Mouse (Mus musculus): Measurements from ENCODE around the gene Sfxn1. TPM values are rescaled to one million over a fixed set of nuclear protein-coding genes. Genes with fewer than 3 reads are reported as not detected.

Sfxn1 gene
- polyA plus RNA-seq, 1 experiment from 2014 or later: 89.2 TPM

DNA sequence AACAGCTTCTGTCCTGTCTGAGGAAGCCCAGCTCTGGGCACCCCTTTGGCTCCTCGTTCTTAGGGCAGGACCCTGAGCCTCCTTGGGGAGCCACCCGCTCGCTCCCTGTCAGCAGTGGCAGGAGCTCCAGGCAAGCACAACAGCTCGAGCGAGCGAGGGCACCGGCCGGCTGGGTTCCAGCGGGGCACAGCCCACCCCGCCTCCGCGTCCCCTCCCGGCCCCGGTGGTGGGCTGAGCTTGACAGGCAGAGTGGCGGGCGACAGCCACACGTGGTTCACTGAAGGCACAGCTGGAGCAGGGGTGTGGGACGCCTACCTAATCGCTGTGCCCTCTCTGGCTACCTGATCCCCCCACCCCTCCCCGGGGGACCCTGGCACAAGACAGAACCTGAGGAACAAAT is 16.7 kb upstream of the Sfxn1 start:
- Histone ChIP-seq H3K27me3 (ENCODE audit: control insufficient read depth, insufficient read depth, low read length) (peaks cover 17% of the 10 kb centered on the region), H3K9me3 (ENCODE audit: control insufficient read depth, low read length) (no peaks in the 10 kb centered on the region), H3K9ac (peak overlapping the region; percentile 54), H3K4me2 (replicated peaks) (peak overlapping the region; percentile 94), H3K27ac (no peak overlapping the region), H3K4me3 (replicated peaks; ENCODE audit: low read length) (peak overlapping the region; percentile 42), H3K36me3 (replicated peaks; ENCODE audit: control insufficient read depth, insufficient read depth) (no peaks in the 10 kb centered on the region), H3K4me1 (replicated peaks; ENCODE audit: control insufficient read depth, insufficient read depth, low read length) (no peaks in the 10 kb centered on the region)
- DNase-seq (ENCODE audit: low spot score) (no peak), ATAC-seq (ENCODE audit: low FRiP score) (peak; percentile 21; the same call in 1 of the 2 replicates)
- WGBS: 2% methylated on average over 20 of the region's 20 CpGs

DNA sequence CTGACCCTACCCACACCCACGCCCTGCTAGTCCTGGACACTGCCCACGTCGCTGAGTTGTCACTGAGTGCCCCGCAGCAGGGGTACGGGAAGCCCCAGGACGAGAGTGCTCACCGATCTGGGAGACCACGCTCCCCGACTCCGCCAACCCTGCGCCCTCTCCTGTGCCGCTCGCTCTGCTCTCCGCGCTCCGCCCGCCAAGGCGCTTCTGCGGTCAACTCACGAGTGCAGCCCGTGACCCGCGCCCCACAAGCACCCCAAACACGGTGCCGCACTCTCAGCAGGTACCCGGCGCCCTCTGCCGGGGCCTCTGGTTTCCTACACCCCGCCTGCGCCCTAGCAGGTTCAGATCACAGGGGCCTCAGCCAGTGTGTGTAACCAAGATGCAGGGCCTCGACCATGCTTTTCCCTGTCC is 16.2 kb upstream of the Sfxn1 start, which contains the start of gene Drd1:
Gene Drd1, minus strand, starts transcription at position 258 of the 414 bp plus-strand sequence.
- 1% methylated on average over 31 of the region's 31 CpGs for WGBS
- no peaks in the 10 kb centered on the region for H3K9me3 ChIP-seq (ENCODE audit: control insufficient read depth, low read length)
- no peaks in the 10 kb centered on the region for H3K4me1 ChIP-seq (replicated peaks; ENCODE audit: control insufficient read depth, insufficient read depth, low read length)
- H3K27ac ChIP-seq: no peak within 1 kb of the TSS
- DNase-seq (ENCODE audit: low spot score) (peak; percentile 77), ATAC-seq (ENCODE audit: low FRiP score) (peak; percentile 77; the same call in 1 of the 2 replicates)
- peak within 1 kb of the TSS; percentile 54 for H3K9ac ChIP-seq
- H3K36me3 ChIP-seq (replicated peaks; ENCODE audit: control insufficient read depth, insufficient read depth): no peaks in the 10 kb centered on the region
- peaks cover 17% of the 10 kb centered on the region for H3K27me3 ChIP-seq (ENCODE audit: control insufficient read depth, insufficient read depth, low read length)
- peak within 1 kb of the TSS; percentile 94 for H3K4me2 ChIP-seq (replicated peaks)
- peak within 1 kb of the TSS; percentile 42 for H3K4me3 ChIP-seq (replicated peaks; ENCODE audit: low read length)

DNA sequence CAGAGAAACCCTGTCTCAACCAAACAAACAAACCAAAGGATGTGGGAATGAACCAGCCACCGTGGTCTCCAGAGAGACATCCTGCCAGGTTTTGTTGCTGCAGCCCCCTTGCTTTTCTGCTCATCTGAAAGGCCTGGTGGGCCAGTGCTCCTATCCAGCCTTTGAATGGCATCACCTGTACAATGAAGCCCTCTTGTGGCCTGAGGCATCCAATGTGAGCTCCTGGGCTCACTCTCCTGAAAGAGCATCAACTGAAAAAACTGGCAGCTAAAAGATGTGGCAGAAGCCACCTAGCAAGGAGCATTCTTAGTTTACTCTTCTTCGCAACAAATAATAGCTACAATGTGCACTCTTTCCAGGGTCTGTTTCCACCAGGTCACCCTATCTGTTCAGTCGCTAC is 9.6 kb upstream of the Sfxn1 start:
- Histone ChIP-seq H3K27me3 (ENCODE audit: control insufficient read depth, insufficient read depth, low read length) (no peaks in the 10 kb centered on the region), H3K36me3 (replicated peaks; ENCODE audit: control insufficient read depth, insufficient read depth) (no peaks in the 10 kb centered on the region), H3K4me1 (replicated peaks; ENCODE audit: control insufficient read depth, insufficient read depth, low read length) (no peaks in the 10 kb centered on the region), H3K9ac (no peak overlapping the region), H3K4me3 (replicated peaks; ENCODE audit: low read length) (no peak overlapping the region), H3K4me2 (replicated peaks) (no peak overlapping the region), H3K9me3 (ENCODE audit: control insufficient read depth, low read length) (no peaks in the 10 kb centered on the region), H3K27ac (no peak overlapping the region)
- WGBS: 85% methylated on average over 3 of the region's 3 CpGs
- DNase-seq (ENCODE audit: low spot score) (no peak), ATAC-seq (ENCODE audit: low FRiP score) (no peak)

DNA sequence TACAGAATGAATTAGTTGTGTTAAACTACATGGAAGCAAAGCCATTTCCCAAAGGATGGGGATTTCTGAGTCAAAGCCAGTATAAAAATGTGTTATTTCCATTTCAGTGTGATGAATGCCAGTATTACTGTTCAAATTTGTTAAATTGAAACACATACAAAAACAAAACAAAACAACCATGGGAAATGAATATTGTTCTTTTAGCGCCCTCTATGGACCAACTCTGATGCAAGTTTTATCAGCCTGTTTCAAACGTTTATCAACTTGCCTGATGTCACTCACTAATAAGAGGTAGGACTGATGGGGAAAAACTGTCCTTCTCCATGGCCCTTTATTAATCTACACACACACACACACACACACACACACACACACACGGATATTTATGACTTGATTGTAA is 8.4 kb upstream of the Sfxn1 start:
- Histone ChIP-seq H3K9ac (no peak overlapping the region), H3K36me3 (replicated peaks; ENCODE audit: control insufficient read depth, insufficient read depth) (no peaks in the 10 kb centered on the region), H3K4me3 (replicated peaks; ENCODE audit: low read length) (no peak overlapping the region), H3K4me1 (replicated peaks; ENCODE audit: control insufficient read depth, insufficient read depth, low read length) (no peaks in the 10 kb centered on the region), H3K4me2 (replicated peaks) (no peak overlapping the region), H3K27me3 (ENCODE audit: control insufficient read depth, insufficient read depth, low read length) (no peaks in the 10 kb centered on the region), H3K27ac (no peak overlapping the region), H3K9me3 (ENCODE audit: control insufficient read depth, low read length) (no peaks in the 10 kb centered on the region)
- no peak for ATAC-seq (ENCODE audit: low FRiP score)
- peak; percentile 81 for DNase-seq (ENCODE audit: low spot score)
- 3% methylated on average over 3 of the region's 3 CpGs for WGBS

DNA sequence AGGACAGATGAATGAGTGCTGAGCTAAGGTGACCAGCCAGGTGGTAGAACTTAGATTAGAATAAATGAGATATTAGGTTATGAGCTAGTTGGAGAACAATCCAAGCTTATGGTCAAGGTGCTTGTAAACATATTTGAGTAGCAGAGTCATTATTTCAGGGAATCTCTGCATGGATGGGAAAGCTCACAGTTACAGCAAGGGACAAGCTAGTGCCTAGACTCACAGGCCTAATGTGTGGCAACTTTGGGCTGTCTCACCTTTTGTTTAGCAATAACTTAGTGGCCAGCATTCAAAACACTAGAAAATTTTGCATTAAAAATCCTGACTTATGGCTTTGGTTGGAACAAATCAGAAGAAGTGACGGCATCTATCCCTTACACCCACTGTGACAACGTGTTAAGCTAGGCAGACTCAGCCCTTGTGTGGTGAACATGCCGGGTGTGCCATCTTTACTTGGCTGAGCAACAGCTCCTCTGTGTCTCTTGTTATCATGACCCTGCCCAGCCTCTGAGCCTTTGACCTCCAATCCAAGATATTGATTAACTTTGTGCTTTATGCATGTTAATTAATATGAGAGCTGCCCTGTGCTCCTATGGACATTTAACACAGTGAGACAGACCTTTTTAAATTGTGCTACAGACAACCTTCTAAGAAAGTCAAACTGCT is 5.5 kb upstream of the Sfxn1 start:
- H3K4me2 ChIP-seq (replicated peaks): no peak overlapping the region
- H3K9me3 ChIP-seq (ENCODE audit: control insufficient read depth, low read length): no peaks in the 10 kb centered on the region
- 93% methylated on average over 3 of the region's 3 CpGs for WGBS
- H3K27me3 ChIP-seq (ENCODE audit: control insufficient read depth, insufficient read depth, low read length): no peaks in the 10 kb centered on the region
- no peak overlapping the region for H3K9ac ChIP-seq
- H3K36me3 ChIP-seq (replicated peaks; ENCODE audit: control insufficient read depth, insufficient read depth): no peaks in the 10 kb centered on the region
- ATAC-seq (ENCODE audit: low FRiP score) (no peak), DNase-seq (ENCODE audit: low spot score) (no peak)
- no peaks in the 10 kb centered on the region for H3K4me1 ChIP-seq (replicated peaks; ENCODE audit: control insufficient read depth, insufficient read depth, low read length)
- H3K27ac ChIP-seq: no peak overlapping the region
- H3K4me3 ChIP-seq (replicated peaks; ENCODE audit: low read length): no peak overlapping the region

DNA sequence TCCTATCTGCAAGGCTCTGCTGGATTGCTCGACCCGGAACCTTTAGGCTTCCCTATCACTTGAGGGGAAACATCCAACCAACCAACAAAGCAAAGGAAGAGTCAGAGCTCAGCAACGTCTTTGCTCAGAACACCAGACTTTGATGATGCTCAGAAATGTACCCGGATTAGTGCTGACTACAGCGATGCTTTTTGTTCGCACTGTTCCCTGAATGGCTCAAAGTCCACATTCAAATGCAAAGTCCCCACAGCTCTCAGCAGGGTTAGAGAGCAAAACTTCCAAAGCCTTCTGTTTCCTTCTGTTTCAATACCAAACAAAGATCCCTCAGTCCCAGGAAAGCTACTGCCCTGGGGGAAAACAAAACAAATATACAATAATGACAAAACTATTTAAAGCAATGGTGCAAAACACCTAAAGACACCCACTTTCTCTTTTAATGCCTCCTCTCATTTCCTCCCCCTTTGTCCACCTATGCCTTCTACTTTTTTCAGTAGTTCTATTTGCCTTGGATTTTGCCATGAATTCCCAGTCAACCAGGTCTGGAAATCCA is 4.0 kb upstream of the Sfxn1 start:
- 12% methylated on average over 6 of the region's 6 CpGs for WGBS

DNA sequence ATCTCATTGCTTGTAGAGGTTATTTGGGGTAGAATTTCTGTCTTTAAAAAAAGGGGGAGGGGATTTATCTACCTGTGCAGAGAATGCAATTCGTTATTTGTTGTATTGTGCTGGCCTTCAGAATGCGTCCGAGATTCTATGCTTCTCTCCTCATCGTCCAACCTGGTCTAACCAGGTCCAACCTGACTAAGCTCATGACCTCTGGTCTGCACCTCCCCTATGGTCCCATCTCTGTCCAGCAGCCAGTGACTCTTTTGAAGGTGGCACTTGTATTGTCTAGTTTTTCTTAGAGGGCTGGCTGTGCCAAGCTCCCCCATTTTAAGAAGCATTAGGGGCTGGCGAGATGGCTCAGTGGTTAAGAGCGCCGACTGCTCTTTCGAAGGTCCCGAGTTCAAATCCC is 658 bp upstream of the Sfxn1 start:
- H3K4me1 ChIP-seq (replicated peaks; ENCODE audit: control insufficient read depth, insufficient read depth, low read length): peaks cover 16% of the 10 kb centered on the region
- ATAC-seq (ENCODE audit: low FRiP score) (no peak), DNase-seq (ENCODE audit: low spot score) (no peak)
- no peaks in the 10 kb centered on the region for H3K27me3 ChIP-seq (ENCODE audit: control insufficient read depth, insufficient read depth, low read length)
- H3K27ac ChIP-seq: no peak overlapping the region
- H3K36me3 ChIP-seq (replicated peaks; ENCODE audit: control insufficient read depth, insufficient read depth): no peaks in the 10 kb centered on the region
- no peak overlapping the region for H3K4me3 ChIP-seq (replicated peaks; ENCODE audit: low read length)
- WGBS: 98% methylated on average over 9 of the region's 9 CpGs
- no peak overlapping the region for H3K9ac ChIP-seq
- H3K4me2 ChIP-seq (replicated peaks): no peak overlapping the region
- H3K9me3 ChIP-seq (ENCODE audit: control insufficient read depth, low read length): no peaks in the 10 kb centered on the region

More for the DNA sequence above, 4.0 kb upstream of the Sfxn1 start:
- no peak overlapping the region for H3K27ac ChIP-seq
- ATAC-seq (ENCODE audit: low FRiP score): no peak
- no peak overlapping the region for H3K4me2 ChIP-seq (replicated peaks)
- no peak overlapping the region for H3K9ac ChIP-seq
- H3K27me3 ChIP-seq (ENCODE audit: control insufficient read depth, insufficient read depth, low read length): no peaks in the 10 kb centered on the region
- no peak for DNase-seq (ENCODE audit: low spot score)
- H3K4me3 ChIP-seq (replicated peaks; ENCODE audit: low read length): no peak overlapping the region
- H3K4me1 ChIP-seq (replicated peaks; ENCODE audit: control insufficient read depth, insufficient read depth, low read length): peaks cover 4% of the 10 kb centered on the region
- no peaks in the 10 kb centered on the region for H3K36me3 ChIP-seq (replicated peaks; ENCODE audit: control insufficient read depth, insufficient read depth)
- no peaks in the 10 kb centered on the region for H3K9me3 ChIP-seq (ENCODE audit: control insufficient read depth, low read length)

DNA sequence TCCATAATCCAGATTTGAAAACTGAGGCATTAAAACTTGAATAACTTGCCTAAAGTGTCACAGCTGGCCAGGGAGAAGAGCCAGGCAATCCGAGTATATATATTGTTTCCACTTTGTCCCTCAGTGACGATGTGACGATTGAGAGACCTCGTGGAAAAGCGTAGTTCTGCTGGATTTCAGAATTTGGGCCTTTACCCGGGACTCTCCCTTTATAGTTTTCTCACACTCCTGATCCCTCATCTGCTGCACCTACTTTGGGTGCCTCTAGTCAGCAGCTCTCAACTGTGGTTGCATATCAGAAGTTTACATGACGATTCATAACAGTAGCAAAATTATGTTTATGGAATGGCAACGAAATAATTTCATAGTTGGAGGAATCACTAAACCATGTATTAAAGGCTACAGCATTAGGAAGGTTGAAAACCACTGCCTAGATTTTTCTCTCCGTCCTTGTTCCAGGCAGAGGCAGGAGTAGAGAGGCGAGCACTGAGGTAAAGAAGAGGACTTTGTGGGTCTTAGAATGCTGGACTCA is 923 bp downstream of the Sfxn1 start:
- DNase-seq (ENCODE audit: low spot score) (no peak), ATAC-seq (ENCODE audit: low FRiP score) (no peak)
- peak overlapping the region; percentile 87; the same call in 1 of the 2 replicates for H3K27ac ChIP-seq
- H3K27me3 ChIP-seq (ENCODE audit: control insufficient read depth, insufficient read depth, low read length): no peaks in the 10 kb centered on the region
- H3K36me3 ChIP-seq (replicated peaks; ENCODE audit: control insufficient read depth, insufficient read depth): no peaks in the 10 kb centered on the region
- WGBS: 42% methylated on average over 10 of the region's 10 CpGs
- H3K4me2 ChIP-seq (replicated peaks): peak overlapping the region; percentile 60
- peaks cover 16% of the 10 kb centered on the region for H3K4me1 ChIP-seq (replicated peaks; ENCODE audit: control insufficient read depth, insufficient read depth, low read length)
- peak overlapping the region; percentile 69 for H3K4me3 ChIP-seq (replicated peaks; ENCODE audit: low read length)
- H3K9ac ChIP-seq: peak overlapping the region; percentile 86
- no peaks in the 10 kb centered on the region for H3K9me3 ChIP-seq (ENCODE audit: control insufficient read depth, low read length)

DNA sequence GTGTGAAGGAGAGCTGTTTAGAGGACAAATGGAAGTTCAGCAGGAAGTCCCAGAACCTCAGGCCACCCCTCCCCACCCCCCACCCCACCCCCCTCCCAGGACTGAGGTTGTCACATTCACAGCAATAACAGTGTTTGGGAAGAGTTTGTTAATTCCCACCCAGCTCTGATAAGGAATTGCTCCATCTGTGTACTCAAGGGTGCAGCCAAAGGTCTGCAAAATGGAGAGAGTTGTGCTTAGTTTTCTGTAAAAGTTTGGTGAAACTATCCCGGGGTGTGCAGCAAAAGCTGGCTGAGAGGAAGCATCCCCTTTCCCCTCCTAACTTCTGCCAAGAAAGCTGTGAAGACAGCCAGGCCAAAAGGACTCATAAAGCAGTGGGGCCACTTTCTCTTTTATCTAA is 1.4 kb downstream of the Sfxn1 start:
- H3K4me3 ChIP-seq (replicated peaks; ENCODE audit: low read length): peak overlapping the region; percentile 69
- DNase-seq (ENCODE audit: low spot score) (no peak), ATAC-seq (ENCODE audit: low FRiP score) (no peak)
- H3K4me2 ChIP-seq (replicated peaks): peak overlapping the region; percentile 60
- no peaks in the 10 kb centered on the region for H3K9me3 ChIP-seq (ENCODE audit: control insufficient read depth, low read length)
- H3K27me3 ChIP-seq (ENCODE audit: control insufficient read depth, insufficient read depth, low read length): no peaks in the 10 kb centered on the region
- H3K27ac ChIP-seq: no peak overlapping the region
- WGBS: 43% methylated on average over 1 of the region's 1 CpGs
- H3K9ac ChIP-seq: no peak overlapping the region
- H3K4me1 ChIP-seq (replicated peaks; ENCODE audit: control insufficient read depth, insufficient read depth, low read length): peaks cover 16% of the 10 kb centered on the region
- H3K36me3 ChIP-seq (replicated peaks; ENCODE audit: control insufficient read depth, insufficient read depth): no peaks in the 10 kb centered on the region
